Mouse (Mus musculus) intestine, embryonic 16.5 days (tissue): ENCODE measurements around the gene Luc7l2. TPM values are rescaled to one million over a fixed set of nuclear protein-coding genes. Genes with fewer than 3 reads are reported as not detected.

Source experiments
- ATAC-seq: fragments of 200-750 bp; cut with Nextera tagmentation; 2 replicates; pipeline ENCODE4 v1.8.0; 2017; ENCODE audit warnings: moderate TSS enrichment, moderate library complexity
- H3K27ac ChIP-seq: fragments of 300-500 bp; sonication (generic); 2 replicates; pipeline ENCODE4 v1.5.1; 2014; ENCODE audit warnings: mild to moderate bottlenecking, low read length
- H3K27me3 ChIP-seq: fragments of 300-500 bp; sonication (generic); replicated peaks from 2 replicates; pipeline ENCODE4 v1.6.1; 2014; ENCODE audit warnings: low read length, control low read depth, mixed read lengths; ENCODE audit not compliant: control insufficient read depth, insufficient read depth
- H3K36me3 ChIP-seq: fragments of 300-500 bp; sonication (generic); 2 replicates; pipeline ENCODE4 v1.6.1; 2014; ENCODE audit warnings: low read length, control low read depth; ENCODE audit not compliant: control insufficient read depth, insufficient read depth
- H3K4me1 ChIP-seq: fragments of 300-500 bp; sonication (generic); 2 replicates; pipeline ENCODE4 v1.6.1; 2014; ENCODE audit warnings: low read length, control low read depth, mixed read lengths; ENCODE audit not compliant: control insufficient read depth, insufficient read depth
- H3K4me2 ChIP-seq: fragments of 300-500 bp; sonication (generic); 2 replicates; pipeline ENCODE4 v1.6.1; 2014; ENCODE audit warnings: low read depth, low read length, control low read depth
- H3K4me3 ChIP-seq: fragments of 300-500 bp; sonication (generic); 2 replicates; pipeline ENCODE4 v1.5.1; 2014; ENCODE audit warnings: mild to moderate bottlenecking, low read length
- H3K9ac ChIP-seq: fragments of 300-500 bp; sonication (generic); 2 replicates; pipeline ENCODE4 v1.6.1; 2014; ENCODE audit warnings: low read depth, low read length
- H3K9me3 ChIP-seq: fragments of 300-500 bp; sonication (generic); 2 replicates; pipeline ENCODE4 v1.6.1; 2016; ENCODE audit warnings: low read length, control low read depth; ENCODE audit not compliant: control insufficient read depth
- WGBS: fragments of 180-500 bp; shearing (Covaris S2); extraction: QIAGEN DNeasy Blood & Tissue Kit; methylation state at CpG from one replicate; pipeline ENCODE4 v1.1.7; 2014; 5-methylcytosine and 5-hydroxymethylcytosine counted together
- microRNA-seq: library from miRNA; unstranded; fragments of <30 nt; microRNA quantifications from one replicate; pipeline ENCODE4, GENCODE M21; 2016
- polyA plus RNA-seq: library from polyadenylated mRNA; unstranded; fragments of >200 nt; fragmentation: Nextera tagmentation; extraction: Ambion mirVana; gene quantifications from 2 replicates; pipeline ENCODE4 v1.2.1, GENCODE M21; 2015

Luc7l2 gene
- polyA plus RNA-seq, 1 experiment from 2014 or later: 26.7 TPM

- WGBS: 59% methylated on average over 11 of the region's 11 CpGs
- Histone ChIP-seq H3K9ac (no peak overlapping the region), H3K36me3 (no peaks in the 10 kb centered on the region), H3K4me1 (peaks cover 15% of the 10 kb centered on the region), H3K9me3 (no peaks in the 10 kb centered on the region), H3K4me3 (no peak overlapping the region), H3K4me2 (no peak overlapping the region), H3K27me3 (peaks cover 46% of the 10 kb centered on the region), H3K27ac (no peak overlapping the region)
- ATAC-seq: no peak
These were observed 89.3 kb downstream of the Luc7l2 start for GRCm38 (mm10) chr6:38640401-38640800.

GRCm38 (mm10) chr6:38641228-38641627, 90.1 kb downstream of the Luc7l2 start:
- peaks cover 11% of the 10 kb centered on the region for H3K4me1 ChIP-seq
- H3K9me3 ChIP-seq: no peaks in the 10 kb centered on the region
- H3K4me3 ChIP-seq: no peak overlapping the region
- H3K27me3 ChIP-seq: peaks cover 37% of the 10 kb centered on the region
- WGBS: 71% methylated on average over 5 of the region's 5 CpGs
- ATAC-seq: no peak
- H3K36me3 ChIP-seq: no peaks in the 10 kb centered on the region
- H3K9ac ChIP-seq: no peak overlapping the region
- no peak overlapping the region for H3K4me2 ChIP-seq
- no peak overlapping the region for H3K27ac ChIP-seq

- Histone ChIP-seq H3K9me3 (no peaks in the 10 kb centered on the region), H3K9ac (no peak overlapping the region), H3K27ac (no peak overlapping the region), H3K36me3 (no peaks in the 10 kb centered on the region), H3K4me1 (peaks cover 7% of the 10 kb centered on the region), H3K4me2 (no peak overlapping the region), H3K4me3 (no peak overlapping the region), H3K27me3 (peaks cover 36% of the 10 kb centered on the region)
- 49% methylated on average over 5 of the region's 5 CpGs for WGBS
- no peak for ATAC-seq
These were observed 90.5 kb downstream of the Luc7l2 start for GRCm38 (mm10) chr6:38641645-38642044.

GRCm38 (mm10) chr6:38642593-38642992, 91.5 kb downstream of the Luc7l2 start:
- H3K27me3 ChIP-seq: peaks cover 26% of the 10 kb centered on the region
- H3K4me2 ChIP-seq: no peak overlapping the region
- H3K9ac ChIP-seq: no peak overlapping the region
- ATAC-seq: peak; percentile 88
- no peaks in the 10 kb centered on the region for H3K4me1 ChIP-seq
- no peaks in the 10 kb centered on the region for H3K36me3 ChIP-seq
- H3K4me3 ChIP-seq: no peak overlapping the region
- 44% methylated on average over 5 of the region's 5 CpGs for WGBS
- H3K27ac ChIP-seq: no peak overlapping the region
- no peaks in the 10 kb centered on the region for H3K9me3 ChIP-seq

- no peaks in the 10 kb centered on the region for H3K9me3 ChIP-seq
- no peak overlapping the region for H3K27ac ChIP-seq
- no peak overlapping the region for H3K9ac ChIP-seq
- H3K4me1 ChIP-seq: no peaks in the 10 kb centered on the region
- H3K4me3 ChIP-seq: no peak overlapping the region
- no peaks in the 10 kb centered on the region for H3K36me3 ChIP-seq
- no peak for ATAC-seq
- H3K4me2 ChIP-seq: no peak overlapping the region
- 73% methylated on average over 3 of the region's 3 CpGs for WGBS
- H3K27me3 ChIP-seq: peaks cover 22% of the 10 kb centered on the region
These were observed 91.9 kb downstream of the Luc7l2 start for GRCm38 (mm10) chr6:38643039-38643438.

- WGBS: 64% methylated on average over 3 of the region's 3 CpGs
- Histone ChIP-seq H3K27ac (no peak overlapping the region), H3K9me3 (no peaks in the 10 kb centered on the region), H3K4me3 (no peak overlapping the region), H3K4me2 (no peak overlapping the region), H3K27me3 (no peaks in the 10 kb centered on the region), H3K4me1 (no peaks in the 10 kb centered on the region), H3K9ac (no peak overlapping the region), H3K36me3 (no peaks in the 10 kb centered on the region)
- ATAC-seq: no peak
These were observed 98.4 kb downstream of the Luc7l2 start for GRCm38 (mm10) chr6:38649545-38649944.

- Histone ChIP-seq H3K27ac (no peak overlapping the region), H3K9me3 (no peaks in the 10 kb centered on the region), H3K4me3 (no peak overlapping the region), H3K36me3 (no peaks in the 10 kb centered on the region), H3K9ac (no peak overlapping the region), H3K27me3 (no peaks in the 10 kb centered on the region), H3K4me2 (no peak overlapping the region), H3K4me1 (no peaks in the 10 kb centered on the region)
- ATAC-seq: peak; percentile 46
- 39% methylated on average over 14 of the region's 14 CpGs for WGBS
These were observed 99.3 kb downstream of the Luc7l2 start for GRCm38 (mm10) chr6:38650263-38650937.

Small RNA genes within 50 kb of the gene (microRNA-seq; reads per million reads assigned to microRNA genes)
- gene Mir7670: 0.91 reads per million

Other genes with a start within 250 kb of the Luc7l2 start
- 15.5 and 16.5 TPM in 2 replicates for gene Zc3hav1, start 196.7 kb upstream of the Luc7l2 start, polyA plus RNA-seq
- gene Ttc26, start 169.9 kb upstream of the Luc7l2 start, polyA plus RNA-seq: 2.5 and 3.2 TPM in 2 replicates
- 6.1 and 7.7 TPM in 2 replicates for gene Ubn2, start 117.4 kb upstream of the Luc7l2 start, polyA plus RNA-seq
- 159 and 163 TPM in 2 replicates for gene Fmc1, start 17.8 kb upstream of the Luc7l2 start, polyA plus RNA-seq
- gene Klrg2, start 85.9 kb downstream of the Luc7l2 start, polyA plus RNA-seq: 0.10 and 0.26 TPM in 2 replicates
- gene Clec2l, start 111.7 kb downstream of the Luc7l2 start, polyA plus RNA-seq: 0.61 and 0.93 TPM in 2 replicates